19 mouse cellular contexts compared by ENCODE assay signal in genomic region chr2:76901476-76902086, GRCm38 (mm10).
"Had no signal": no experiment of that assay in that cellular context is flagged by ENCODE, and none has a peak within 500 bp of the region (broad histone marks: within the 10 kb centered on the region; RNA-seq: fewer than 3 reads in every experiment).

No protein-coding gene starts in this region.

- H3K27ac ChIP-seq: kidney, postnatal 0 days; layer of hippocampus, adult 2 months; limb, embryonic 10.5 days; limb, embryonic 13.5 days; liver, embryonic 13.5 days; midbrain, embryonic 13.5 days; neural tube, embryonic 12.5 days; neural tube, embryonic 15.5 days; stomach, embryonic 15.5 days had no signal

- H3K9ac ChIP-seq: limb, embryonic 13.5 days; liver, embryonic 13.5 days; midbrain, embryonic 13.5 days; neural tube, embryonic 12.5 days; neural tube, embryonic 15.5 days; stomach, embryonic 15.5 days had no signal

- H3K4me1 ChIP-seq: limb, embryonic 10.5 days; limb, embryonic 13.5 days; liver, embryonic 13.5 days; midbrain, embryonic 13.5 days; neural tube, embryonic 12.5 days; neural tube, embryonic 15.5 days; stomach, embryonic 15.5 days had no signal

- ATAC-seq: midbrain, embryonic 13.5 days had no signal

- DNase-seq: kidney, adult 2 months; kidney, postnatal 25 days; layer of hippocampus, adult 9-11 months; liver, embryonic 13.5 days; lung, adult 2 months; lung, postnatal 14 days; lung, postnatal 4 days; retina, postnatal 1 day; right cerebral cortex, postnatal 25 days; spleen, adult 18-20 months; thymus, postnatal 25 days had no signal

- H3K4me3 ChIP-seq: layer of hippocampus, adult 2 months; limb, embryonic 10.5 days; limb, embryonic 13.5 days; liver, embryonic 13.5 days; midbrain, embryonic 13.5 days; neural tube, embryonic 12.5 days; neural tube, embryonic 15.5 days; stomach, embryonic 15.5 days had no signal

- H3K36me3 ChIP-seq: limb, embryonic 10.5 days; limb, embryonic 13.5 days; liver, embryonic 13.5 days; midbrain, embryonic 13.5 days; neural tube, embryonic 12.5 days; neural tube, embryonic 15.5 days; stomach, embryonic 15.5 days had no signal

- H3K4me2 ChIP-seq: limb, embryonic 13.5 days; liver, embryonic 13.5 days; midbrain, embryonic 13.5 days; neural tube, embryonic 12.5 days; neural tube, embryonic 15.5 days; stomach, embryonic 15.5 days had no signal

- H3K27me3 ChIP-seq: limb, embryonic 13.5 days; liver, embryonic 13.5 days; midbrain, embryonic 13.5 days; neural tube, embryonic 12.5 days; neural tube, embryonic 15.5 days; stomach, embryonic 15.5 days had no signal

- H3K9me3 ChIP-seq: limb, embryonic 10.5 days; limb, embryonic 13.5 days; neural tube, embryonic 12.5 days; neural tube, embryonic 15.5 days; stomach, embryonic 15.5 days had no signal
